Mouse (Mus musculus): Measurements from ENCODE around the gene Cd160.

DNA sequence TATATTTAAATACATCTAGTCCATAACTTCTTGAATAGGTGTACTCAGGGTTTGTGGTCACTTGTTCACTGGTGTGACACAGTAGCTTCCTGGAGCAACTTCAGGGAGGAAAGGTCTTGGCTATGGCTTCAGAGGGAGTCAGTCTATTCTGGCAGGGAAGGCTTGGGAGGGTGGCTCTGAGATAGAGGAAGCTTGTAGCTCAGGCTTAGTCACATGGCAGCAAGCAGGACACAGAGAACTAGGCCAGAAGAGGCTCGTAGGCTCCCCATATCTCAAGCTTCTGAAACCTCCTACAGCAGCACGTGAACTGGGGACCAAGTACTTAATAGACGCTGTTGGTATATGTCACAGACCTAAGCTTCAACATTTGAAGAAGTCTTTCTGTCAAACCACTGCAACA is 17.9 kb downstream of the Cd160 start:
- TF ChIP-seq CHD2 (IDR thresholded peaks at IDR 0.05; ENCODE audit: low read depth, low read length) (no peak), ZNF384 (IDR thresholded peaks at IDR 0.05; ENCODE audit: low read depth, low read length) (no peak), ZC3H11A (IDR thresholded peaks at IDR 0.05; ENCODE audit: borderline replicate concordance, low read depth, low read length) (no peak)
